Mouse (Mus musculus) kidney, postnatal 0 days (tissue): ENCODE measurements at regions not wholly inside any gene's neighbourhood (a gene's known extent, or its start where the extent isn't known, plus 50 kb on each side); places are given as distances from the start of the nearest gene placed in this dataset.

Experiments
- ATAC-seq: fragments of 200-750 bp; cut with Nextera tagmentation; replicated peaks from 2 replicates; pipeline ENCODE4 v1.8.0; 2017; ENCODE audit warnings: low read depth, moderate number of reproducible peaks, moderate TSS enrichment, moderate library complexity; ENCODE audit not compliant: low FRiP score
- DNase-seq: peaks from one replicate; pipeline ENCODE4 v3.0.0-alpha.2; 2016; ENCODE audit warnings: low spot score
- H3K27ac ChIP-seq: fragments of 300-500 bp; sonication (generic); 2 replicates; pipeline ENCODE4 v1.5.1; 2014; ENCODE audit warnings: mild to moderate bottlenecking
- H3K27me3 ChIP-seq: fragments of 300-500 bp; sonication (generic); 2 replicates; pipeline ENCODE4 v1.6.1; 2014; ENCODE audit warnings: low read length, mixed read lengths; ENCODE audit not compliant: insufficient read depth
- H3K36me3 ChIP-seq: fragments of 300-500 bp; sonication (generic); 2 replicates; pipeline ENCODE4 v1.6.1; 2014; ENCODE audit warnings: low read length, mixed read lengths; ENCODE audit not compliant: insufficient read depth
- H3K4me1 ChIP-seq: fragments of 300-500 bp; sonication (generic); replicated peaks from 2 replicates; pipeline ENCODE4 v1.6.1; 2014; ENCODE audit warnings: antibody characterized with exemption, low read length, mixed read lengths; ENCODE audit not compliant: insufficient read depth
- H3K4me2 ChIP-seq: fragments of 300-500 bp; sonication (generic); 2 replicates; pipeline ENCODE4 v1.6.1; 2014; ENCODE audit warnings: mild to moderate bottlenecking, low read length, moderate library complexity, mixed read lengths
- H3K4me3 ChIP-seq: fragments of 300-500 bp; sonication (generic); replicated peaks from 2 replicates; pipeline ENCODE4 v1.5.1; 2014; ENCODE audit warnings: low read depth, low read length
- H3K9ac ChIP-seq: fragments of 300-500 bp; sonication (generic); 2 replicates; pipeline ENCODE4 v1.6.1; 2014; ENCODE audit warnings: low read depth, low read length
- H3K9me3 ChIP-seq: fragments of 300-500 bp; sonication (generic); replicated peaks from 2 replicates; pipeline ENCODE4 v1.6.1; 2016; ENCODE audit warnings: low read length, inconsistent platforms, mixed read lengths
- CTCF ChIP-seq: IDR thresholded peaks from 2 replicates; pipeline ENCODE4 v1.5.1; 2016; ENCODE audit warnings: antibody characterized with exemption, low read depth, mild to moderate bottlenecking, moderate library complexity
- WGBS: fragments of 180-500 bp; shearing (Covaris S2); extraction: QIAGEN DNeasy Blood & Tissue Kit; methylation state at CpG from one replicate; pipeline ENCODE4 v1.1.7; 2014; 5-methylcytosine and 5-hydroxymethylcytosine counted together

DNA sequence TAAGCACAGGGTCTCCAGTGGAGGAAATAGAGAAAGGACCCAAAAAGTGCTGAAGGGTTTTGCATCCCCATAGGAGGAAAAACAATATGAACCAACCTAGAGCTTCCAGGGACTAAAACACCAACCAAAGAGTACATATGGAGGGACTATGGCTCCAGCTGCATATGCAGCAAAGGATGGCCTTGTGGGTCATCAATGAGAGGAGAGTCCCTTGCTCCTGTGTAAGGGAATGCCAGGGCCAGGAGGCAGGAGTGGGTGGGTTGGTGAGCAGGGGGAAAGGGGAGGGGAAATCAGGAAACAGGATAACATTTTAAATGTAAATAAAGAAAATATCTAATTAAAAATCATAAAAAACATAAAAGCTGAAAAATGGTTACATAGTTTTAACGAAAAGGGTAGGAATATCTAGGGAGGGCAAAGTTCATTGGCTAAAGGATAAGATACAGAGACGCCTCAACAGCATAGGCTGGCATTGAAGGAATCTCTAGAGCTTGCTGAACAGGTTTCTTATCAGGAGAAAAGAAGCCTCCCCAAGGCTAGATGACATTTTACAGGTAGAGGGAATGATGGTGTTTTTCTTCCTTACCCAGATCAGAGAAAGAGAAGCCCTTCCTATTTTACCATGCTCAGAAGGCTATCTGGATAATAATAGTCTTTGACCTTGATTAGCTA lies 823.8 kb upstream of the Lrrc4c start:
- WGBS, result 81% methylated on average over 2 of the region's 2 CpGs
- H3K9me3 ChIP-seq, result no peaks in the 10 kb centered on the region
- ATAC-seq (no peak), DNase-seq (no peak)
- TF ChIP-seq CTCF, result no peak
- H3K9ac ChIP-seq, result no peak overlapping the region
- no peak overlapping the region for H3K27ac ChIP-seq
- no peaks in the 10 kb centered on the region for H3K36me3 ChIP-seq
- H3K4me2 ChIP-seq, result no peak overlapping the region
- no peaks in the 10 kb centered on the region for H3K27me3 ChIP-seq
- no peaks in the 10 kb centered on the region for H3K4me1 ChIP-seq
- no peak overlapping the region for H3K4me3 ChIP-seq

DNA sequence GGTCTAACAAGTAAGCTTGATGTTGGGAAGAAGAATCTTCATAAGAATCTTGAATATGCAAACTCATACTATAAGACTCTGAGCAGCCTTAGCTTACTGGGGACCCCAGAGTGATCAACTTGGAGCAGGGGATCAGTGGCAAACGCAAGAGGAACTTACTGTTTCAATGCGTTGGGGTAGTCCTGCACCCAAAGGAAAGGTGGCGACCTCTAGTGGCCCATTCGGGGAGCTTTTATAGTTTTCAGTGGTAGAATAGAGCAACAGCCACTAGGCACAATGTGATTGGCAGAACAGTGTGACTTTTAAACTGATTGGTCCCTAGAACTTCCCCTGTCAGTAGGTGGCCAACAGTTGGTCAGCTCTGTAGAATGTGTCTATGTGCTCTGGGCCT lies 823.3 kb upstream of the Lrrc4c start:
- 49% methylated on average over 4 of the region's 4 CpGs for WGBS
- ATAC-seq (no peak), DNase-seq (peak; percentile 3)
- Histone ChIP-seq H3K36me3 (no peaks in the 10 kb centered on the region), H3K9me3 (no peaks in the 10 kb centered on the region), H3K27ac (no peak overlapping the region), H3K9ac (no peak overlapping the region), H3K27me3 (no peaks in the 10 kb centered on the region), H3K4me2 (no peak overlapping the region), H3K4me1 (no peaks in the 10 kb centered on the region), H3K4me3 (no peak overlapping the region)
- TF ChIP-seq CTCF, result peak; percentile 37

DNA sequence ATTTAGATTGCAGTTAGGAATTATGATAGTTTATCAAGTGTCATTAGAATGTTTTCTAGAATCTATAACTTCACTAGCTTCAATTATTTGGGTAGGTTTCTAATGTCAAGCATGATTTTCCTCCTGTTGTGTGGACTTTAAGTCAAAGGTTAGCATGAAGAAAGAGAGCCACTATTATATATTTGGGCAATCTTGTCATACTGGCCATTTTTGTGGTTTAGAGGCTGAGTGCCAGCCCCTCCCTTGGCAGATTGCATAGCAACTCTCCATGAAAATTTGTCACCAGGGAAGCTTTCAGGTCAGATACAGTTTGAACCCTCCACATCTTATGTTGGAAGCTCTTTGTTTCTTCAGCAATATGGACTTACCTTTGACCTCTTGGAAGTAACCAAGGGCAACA lies 806.7 kb upstream of the Lrrc4c start:
- H3K27ac ChIP-seq, result no peak overlapping the region

DNA sequence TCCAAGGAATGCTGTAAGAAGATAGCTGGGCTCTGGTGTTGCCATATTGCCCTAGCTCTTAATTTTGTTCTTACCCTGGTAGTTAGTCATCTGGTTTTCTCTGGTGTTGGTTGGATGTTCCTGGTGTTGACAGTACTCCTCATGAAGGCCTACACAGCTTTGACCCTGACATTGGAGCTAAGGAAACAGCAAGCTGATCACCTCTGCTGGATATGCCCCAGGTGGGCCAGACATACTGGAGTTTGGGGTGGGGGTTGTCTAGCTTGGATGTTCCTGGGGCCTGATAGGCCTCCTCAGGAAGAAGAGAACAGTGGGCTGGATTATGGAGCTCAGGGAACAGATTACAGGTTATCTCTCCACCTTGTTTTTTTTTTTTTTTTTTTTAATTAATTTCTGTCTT lies 796.3 kb upstream of the Lrrc4c start:
- H3K27me3 ChIP-seq, result no peaks in the 10 kb centered on the region
- no peak for ATAC-seq
- no peak overlapping the region for H3K4me2 ChIP-seq
- no peaks in the 10 kb centered on the region for H3K4me1 ChIP-seq
- H3K9ac ChIP-seq, result no peak overlapping the region
- TF ChIP-seq CTCF, result no peak
- H3K4me3 ChIP-seq, result no peak overlapping the region
- H3K36me3 ChIP-seq, result no peaks in the 10 kb centered on the region
- no peaks in the 10 kb centered on the region for H3K9me3 ChIP-seq
- DNase-seq, result no peak
- no peak overlapping the region for H3K27ac ChIP-seq

More for the DNA sequence above, 806.7 kb upstream of the Lrrc4c start:
- ATAC-seq (no peak), DNase-seq (no peak)
- Histone ChIP-seq H3K4me1 (no peaks in the 10 kb centered on the region), H3K4me3 (no peak overlapping the region), H3K36me3 (no peaks in the 10 kb centered on the region), H3K9me3 (no peaks in the 10 kb centered on the region), H3K27me3 (no peaks in the 10 kb centered on the region), H3K4me2 (no peak overlapping the region), H3K9ac (no peak overlapping the region)
- no peak for TF ChIP-seq CTCF

DNA sequence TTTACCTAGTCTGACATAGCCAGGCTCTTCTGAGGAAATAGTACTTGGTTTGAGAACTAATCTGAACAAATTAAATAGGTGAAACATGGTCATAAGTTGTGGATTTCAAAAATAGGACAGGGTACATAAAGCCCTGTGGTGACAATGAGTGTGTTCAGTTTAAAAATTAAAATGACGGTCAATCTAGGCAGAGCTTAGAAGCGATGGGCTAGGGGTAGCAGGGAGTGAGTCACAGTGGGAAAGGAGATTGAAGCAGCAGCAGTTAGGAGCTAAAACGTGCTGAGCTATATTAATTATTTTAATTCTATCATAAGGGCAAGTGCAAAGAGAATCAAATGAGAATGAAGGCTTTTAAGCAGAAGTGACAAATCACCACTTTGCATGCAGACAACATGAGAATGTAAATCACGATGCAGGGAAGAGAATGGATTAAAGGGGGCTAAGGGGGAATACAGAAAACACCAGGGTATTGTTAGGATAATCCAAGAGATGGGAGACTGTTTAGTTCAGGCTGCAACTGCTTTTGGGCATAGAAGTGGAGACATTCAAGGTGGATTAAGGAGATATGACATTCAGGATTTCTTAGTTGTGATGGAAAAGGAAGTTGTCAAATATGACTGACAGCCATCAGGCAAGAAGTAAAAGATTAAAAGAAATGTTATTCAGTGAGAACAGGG lies 793.2 kb upstream of the Lrrc4c start:
- H3K36me3 ChIP-seq, result no peaks in the 10 kb centered on the region
- H3K9me3 ChIP-seq, result no peaks in the 10 kb centered on the region
- no peak overlapping the region for H3K27ac ChIP-seq
- ATAC-seq (no peak), DNase-seq (no peak)
- H3K4me1 ChIP-seq, result no peaks in the 10 kb centered on the region
- WGBS, result 67% methylated on average over 4 of the region's 4 CpGs
- no peak for TF ChIP-seq CTCF
- no peak overlapping the region for H3K4me3 ChIP-seq
- no peak overlapping the region for H3K4me2 ChIP-seq
- no peak overlapping the region for H3K9ac ChIP-seq
- H3K27me3 ChIP-seq, result no peaks in the 10 kb centered on the region

DNA sequence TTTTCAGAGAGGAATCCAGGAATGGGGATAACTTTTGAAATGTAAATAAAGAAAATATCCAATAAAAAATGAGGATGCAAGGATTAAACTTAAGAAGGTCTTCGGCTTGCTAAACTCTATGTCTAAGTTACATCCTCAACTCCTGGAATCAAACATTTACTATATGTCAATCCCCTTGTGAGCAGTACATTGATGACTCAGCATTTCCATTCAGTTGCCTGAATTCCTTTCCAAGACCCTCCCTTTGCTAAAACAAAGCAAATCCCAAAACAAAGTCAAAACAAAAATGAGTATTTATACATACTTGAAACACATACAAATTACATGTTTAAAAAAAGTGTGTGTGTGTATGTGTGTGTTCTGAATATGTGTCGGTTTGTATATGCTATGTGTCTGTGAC lies 753.9 kb upstream of the Lrrc4c start:
- no peak overlapping the region for H3K4me3 ChIP-seq
- H3K27ac ChIP-seq, result no peak overlapping the region
- no peak overlapping the region for H3K4me2 ChIP-seq
- H3K27me3 ChIP-seq, result no peaks in the 10 kb centered on the region
- H3K9me3 ChIP-seq, result no peaks in the 10 kb centered on the region
- H3K9ac ChIP-seq, result no peak overlapping the region
- no peak for TF ChIP-seq CTCF
- no peak for DNase-seq
- ATAC-seq, result no peak
- no peaks in the 10 kb centered on the region for H3K36me3 ChIP-seq
- no peaks in the 10 kb centered on the region for H3K4me1 ChIP-seq
- WGBS, result 92% methylated on average over 2 of the region's 2 CpGs
